Mouse (Mus musculus) left cerebral cortex, adult 2 months (tissue): ENCODE results near the gene Rtp3. TPM values are rescaled to one million over a fixed set of nuclear protein-coding genes. Genes with fewer than 3 reads are reported as not detected.

Source experiments
- DNase-seq, 2 experiments: peaks; one replicate each; pipeline ENCODE4 v3.0.0; 2021 to 2022; ENCODE audit warnings: low spot score in 2 of 2, mixed read lengths in 1 of 2; ENCODE audit errors: extremely low spot score in 1 of 2
- H3K27ac ChIP-seq: fragments of 200-600 bp; 2 replicates; pipeline ENCODE4 v1.8.1; 2022
- H3K4me3 ChIP-seq: fragments of 200-600 bp; 2 replicates; pipeline ENCODE4 v1.8.1; 2022
- CTCF ChIP-seq: fragments of 200-600 bp; IDR thresholded peaks from 2 replicates; pipeline ENCODE4 v1.8.1; 2022; ENCODE audit warnings: antibody characterized with exemption, mild to moderate bottlenecking, moderate library complexity
- intact Hi-C: fragments of 180-260 bp; cut with DNase I; formaldehyde crosslinking; loops from one replicate; pipeline ENCODE4 v1.15.1; 2025
- total RNA-seq, 2 experiments: library from RNA; stranded (reverse); gene quantifications; 2 replicates each; pipeline ENCODE4 v1.2.3; 2021

Rtp3 gene
- total RNA-seq, 2 experiments from 2014 or later: 0.19 to 0.48 TPM

DNA sequence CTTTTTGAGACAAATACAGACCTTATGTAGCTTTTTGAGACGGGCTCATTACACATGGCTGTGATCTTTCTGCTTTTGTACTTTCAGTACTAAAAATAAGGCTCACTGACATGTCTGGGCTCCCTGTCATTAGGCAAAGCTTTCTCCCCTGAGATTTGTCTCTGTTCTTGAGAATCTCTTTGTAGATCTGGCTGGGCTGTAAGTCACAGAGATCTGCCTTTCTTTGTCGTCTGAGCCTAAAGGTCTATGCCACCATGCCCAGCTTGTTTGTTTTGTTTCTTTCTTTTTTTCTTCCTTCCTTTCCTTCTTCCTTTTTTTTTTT lies 24.5 kb downstream of the Rtp3 start:
- intact Hi-C loops: no loop called here
- TF ChIP-seq CTCF: no peak

DNA sequence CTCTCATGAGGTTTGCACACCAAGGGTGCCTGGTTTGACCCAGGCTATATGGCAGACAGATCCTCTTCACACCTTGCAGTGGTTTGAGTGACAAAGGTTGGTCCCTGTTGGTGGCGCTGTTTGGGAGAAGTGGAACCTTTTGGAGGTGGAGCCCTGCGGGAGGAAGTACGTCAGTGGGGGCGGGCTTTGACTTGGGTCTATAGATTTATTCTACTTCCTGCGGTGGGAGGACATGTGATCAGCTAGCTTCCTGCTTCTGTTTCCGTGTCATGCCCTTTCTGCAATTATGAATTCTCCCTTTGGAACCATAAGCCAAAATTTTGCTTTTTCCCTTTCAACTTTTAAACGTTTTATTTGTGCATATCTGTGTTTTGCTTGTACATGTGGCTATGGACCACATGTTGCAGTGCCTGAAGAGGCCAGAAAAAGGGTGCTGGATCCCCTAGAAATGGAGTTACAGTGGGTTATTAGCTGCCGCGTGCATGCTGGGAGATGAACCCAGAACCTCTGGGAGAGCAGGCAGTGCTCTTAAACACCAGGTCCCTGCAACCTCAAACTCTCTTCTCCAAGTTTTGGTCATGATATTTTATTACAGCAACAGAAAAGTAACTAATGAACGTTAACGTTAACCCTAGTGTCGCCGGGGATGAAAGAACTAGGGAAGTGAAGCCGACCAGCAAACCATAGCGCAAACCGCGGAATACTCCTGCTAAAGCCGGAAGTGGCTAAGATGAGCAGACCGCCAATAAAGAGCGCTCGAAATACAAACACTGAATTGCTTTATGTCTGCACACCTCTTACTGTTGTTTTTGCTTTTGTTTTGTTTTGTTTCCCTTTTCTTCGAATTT lies 25.1 kb downstream of the Rtp3 start:
- no peak for DNase-seq
- Histone ChIP-seq H3K27ac (no peak overlapping the region), H3K4me3 (no peak overlapping the region)
- intact Hi-C loops: no loop called here
- no peak for TF ChIP-seq CTCF

More for the DNA sequence above, 24.5 kb downstream of the Rtp3 start:
- Histone ChIP-seq H3K27ac (no peak overlapping the region), H3K4me3 (no peak overlapping the region)
- DNase-seq: no peak

- intact Hi-C loops: no loop called here
- Histone ChIP-seq H3K27ac (no peak overlapping the region), H3K4me3 (no peak overlapping the region)
- no peak for DNase-seq
- TF ChIP-seq CTCF: no peak
These were observed 26.7 kb downstream of the Rtp3 start for GRCm38 (mm10) chr9:110963566-110964115.

- intact Hi-C loops: no loop called here
- Histone ChIP-seq H3K27ac (no peak overlapping the region), H3K4me3 (no peak overlapping the region)
- DNase-seq: no peak
- no peak for TF ChIP-seq CTCF
These were observed 29.0 kb downstream of the Rtp3 start for GRCm38 (mm10) chr9:110961386-110961785.

DNA sequence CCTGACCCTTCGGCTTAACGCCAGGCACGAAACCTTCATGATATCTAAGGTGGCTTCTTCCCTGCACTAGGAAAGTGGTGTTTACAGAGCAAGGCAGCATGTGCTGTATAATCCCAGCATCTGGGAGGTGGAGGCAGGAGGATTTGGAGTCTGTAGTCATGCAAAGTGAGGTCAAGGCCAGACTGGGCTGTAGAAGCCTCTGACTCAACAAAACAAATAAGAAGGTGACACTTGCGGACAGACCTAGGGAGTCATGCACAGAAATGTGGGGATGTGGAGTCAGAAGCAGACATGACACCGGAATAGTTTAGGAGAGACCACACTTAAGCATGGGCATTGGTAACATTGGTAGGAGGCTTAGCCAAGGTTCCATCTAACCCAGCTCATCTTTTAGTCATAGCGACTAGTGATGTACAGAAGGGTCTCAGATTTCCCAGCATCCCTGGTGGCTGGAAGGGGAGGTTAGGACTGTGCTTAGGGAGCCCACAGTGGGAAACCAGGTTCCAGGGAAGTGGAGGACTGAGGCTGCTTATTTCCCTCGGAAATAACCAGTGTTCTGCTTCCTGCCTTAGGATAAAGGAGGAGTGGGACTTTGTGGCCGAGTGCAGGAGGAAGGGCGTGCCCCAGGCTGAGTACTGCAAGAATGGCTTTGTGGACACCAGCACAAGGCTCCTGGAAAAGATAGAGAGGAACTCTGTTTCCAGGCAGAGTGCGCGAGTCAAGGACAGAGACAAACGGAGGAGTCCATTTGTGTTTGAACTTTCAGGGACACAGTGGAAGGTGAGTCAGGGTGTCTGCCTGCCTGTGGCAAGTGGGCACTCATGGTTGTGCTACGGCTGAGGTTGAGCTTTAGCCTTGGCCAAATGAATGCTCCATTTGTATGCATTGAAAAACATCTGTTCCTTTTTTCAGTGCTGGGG lies 29.9 kb downstream of the Rtp3 start:
- intact Hi-C loops: no loop called here
- no peak overlapping the region for H3K27ac ChIP-seq
- no peak for DNase-seq
- H3K4me3 ChIP-seq: no peak overlapping the region
- no peak for TF ChIP-seq CTCF

DNA sequence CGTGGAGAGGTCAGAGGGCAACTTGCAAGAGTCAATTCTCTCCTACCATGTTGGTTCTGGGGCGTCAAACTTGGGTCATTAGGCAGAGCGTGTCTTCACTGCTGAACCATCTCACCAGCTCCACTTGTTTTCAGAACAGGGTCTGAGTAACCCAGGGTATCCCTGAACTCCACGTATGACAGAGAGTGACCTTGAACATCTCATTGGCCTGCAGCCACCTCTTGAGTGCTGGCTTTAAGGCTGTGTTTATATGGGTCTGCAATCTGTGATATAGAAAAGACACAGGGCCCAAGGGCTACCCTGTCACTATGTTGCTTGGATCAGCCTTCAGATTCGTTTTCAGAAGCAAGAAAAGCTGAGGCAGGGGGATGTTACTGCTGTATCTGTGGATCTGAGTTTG lies 30.7 kb downstream of the Rtp3 start:
- intact Hi-C loops: no loop called here
- no peak for DNase-seq
- no peak overlapping the region for H3K27ac ChIP-seq
- TF ChIP-seq CTCF: no peak
- H3K4me3 ChIP-seq: no peak overlapping the region

- DNase-seq: no peak
- TF ChIP-seq CTCF: no peak
- H3K27ac ChIP-seq: no peak overlapping the region
- intact Hi-C loops: no loop called here
- H3K4me3 ChIP-seq: no peak overlapping the region
These were observed 34.4 kb downstream of the Rtp3 start for GRCm38 (mm10) chr9:110955962-110956361.

DNA sequence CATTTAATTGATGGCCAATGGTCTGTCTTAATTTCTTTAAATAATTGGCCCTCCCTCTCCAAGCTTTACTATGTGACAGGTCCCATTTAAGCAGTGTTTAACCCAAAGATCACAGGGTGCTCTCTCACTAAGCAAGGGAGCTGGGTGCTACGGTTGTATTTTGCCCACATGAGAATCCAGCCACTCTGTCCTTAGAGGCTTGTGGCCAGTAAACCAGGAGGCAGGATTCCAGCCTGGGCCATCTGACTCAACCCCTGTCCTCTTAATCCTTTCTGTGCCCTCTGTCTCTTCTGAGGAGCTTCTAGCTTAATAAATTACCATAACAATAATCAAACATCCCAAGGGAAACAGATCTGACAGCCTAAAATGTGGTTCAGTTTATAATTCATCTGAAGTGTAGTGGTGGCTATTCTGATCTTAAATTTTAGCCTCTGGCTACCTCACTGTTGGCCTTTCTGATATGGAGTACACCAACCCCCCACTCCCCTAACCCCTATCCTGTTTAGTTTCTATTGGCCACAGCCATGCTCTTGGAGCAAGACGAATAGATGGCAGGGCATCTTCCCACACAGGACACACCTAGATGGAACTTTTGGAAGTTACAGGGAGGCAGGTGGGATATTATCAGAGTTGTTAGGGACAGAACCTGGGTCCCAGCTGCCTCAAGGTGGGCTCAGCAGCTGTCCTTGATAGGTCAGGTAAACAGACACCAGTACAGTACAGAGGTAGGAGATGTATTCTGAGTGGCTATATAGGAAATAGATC lies 35.5 kb downstream of the Rtp3 start:
- H3K4me3 ChIP-seq: no peak overlapping the region
- intact Hi-C loops: loop anchor here (1.0 kb wide), 1 partner anchor 33 kb away; no protein-coding TSS in a partner anchor
- H3K27ac ChIP-seq: no peak overlapping the region
- TF ChIP-seq CTCF: no peak
- DNase-seq: no peak

DNA sequence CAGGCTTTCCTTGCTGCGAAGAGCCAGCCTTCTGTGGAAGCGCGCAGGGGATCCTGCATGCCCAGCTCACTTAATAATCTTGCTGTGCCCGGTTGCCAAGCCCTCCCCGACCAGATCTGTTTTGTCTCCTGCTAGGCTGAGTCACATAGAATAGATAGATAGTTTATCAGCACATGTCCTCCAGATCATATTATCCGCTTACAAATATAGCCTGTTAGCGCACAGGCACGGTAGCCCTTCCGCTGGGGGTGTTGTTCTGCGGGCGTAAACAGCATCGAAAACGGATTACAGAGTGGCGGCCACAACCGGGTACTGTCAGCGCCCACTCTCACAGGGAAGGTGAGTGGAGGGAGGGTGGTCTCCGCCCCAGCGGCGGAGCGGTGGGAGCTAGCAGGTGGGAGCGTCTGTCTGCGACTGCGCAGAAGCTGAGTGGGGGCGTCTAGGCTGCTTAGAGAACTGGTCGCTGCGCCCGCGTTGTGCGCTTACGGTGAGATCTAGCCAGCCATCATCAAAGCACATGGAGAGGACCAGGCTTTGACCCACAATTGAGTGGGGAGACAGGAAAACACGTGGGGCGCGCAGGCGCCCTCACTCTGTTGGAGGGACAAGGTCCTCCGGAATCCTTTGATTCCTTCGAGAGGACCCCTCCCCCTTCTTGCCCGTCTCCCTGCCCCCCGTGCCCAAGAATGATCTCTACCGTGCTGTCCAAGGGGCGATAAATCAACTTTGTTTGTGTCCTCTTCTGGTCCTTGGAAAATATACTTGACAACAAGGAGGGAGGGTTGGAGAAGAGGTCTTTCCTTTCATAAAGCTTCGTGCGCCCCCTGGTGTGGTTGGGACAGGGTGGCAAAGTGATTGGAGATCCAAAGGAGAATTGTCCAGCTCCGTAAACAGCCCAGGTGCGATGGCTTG lies 36.6 kb downstream of the Rtp3 start:
- DNase-seq: peak; percentile 57 to 67
- intact Hi-C loops: loop anchor here (1.0 kb wide), 1 partner anchor 32 kb away; no protein-coding TSS in a partner anchor
- peak overlapping the region; percentile 89 for H3K27ac ChIP-seq
- peak overlapping the region; percentile 70 for H3K4me3 ChIP-seq
- peak; percentile 66 for TF ChIP-seq CTCF

GRCm38 (mm10) chr9:110952931-110953549 lies 37.3 kb downstream of the Rtp3 start:
- TF ChIP-seq CTCF: no peak
- H3K4me3 ChIP-seq: peak overlapping the region; percentile 70
- intact Hi-C loops: no loop called here
- peak overlapping the region; percentile 89 for H3K27ac ChIP-seq
- no peak for DNase-seq
